Mouse (Mus musculus) stomach, embryonic 15.5 days (tissue): ENCODE measurements around the gene Hsd17b2. TPM values are rescaled to one million over a fixed set of nuclear protein-coding genes. Genes with fewer than 3 reads are reported as not detected.

Experiments
- ATAC-seq: fragments of 200-750 bp; cut with Nextera tagmentation; 2 replicates; pipeline ENCODE4 v1.8.0; 2017; ENCODE audit warnings: low read depth, moderate number of reproducible peaks, moderate TSS enrichment; ENCODE audit not compliant: insufficient read depth, low FRiP score
- H3K27ac ChIP-seq: fragments of 300-500 bp; sonication (generic); 2 replicates; pipeline ENCODE4 v1.5.1; 2015; ENCODE audit warnings: mild to moderate bottlenecking, inconsistent platforms
- H3K27me3 ChIP-seq: fragments of 300-500 bp; sonication (generic); replicated peaks from 2 replicates; pipeline ENCODE4 v1.6.1; 2015; ENCODE audit warnings: inconsistent platforms
- H3K36me3 ChIP-seq: fragments of 300-500 bp; sonication (generic); 2 replicates; pipeline ENCODE4 v1.6.1; 2015; ENCODE audit warnings: inconsistent platforms
- H3K4me1 ChIP-seq: fragments of 300-500 bp; sonication (generic); 2 replicates; pipeline ENCODE4 v1.6.1; 2015; ENCODE audit warnings: inconsistent platforms
- H3K4me2 ChIP-seq: fragments of 300-500 bp; sonication (generic); 2 replicates; pipeline ENCODE4 v1.6.1; 2015; ENCODE audit warnings: mild to moderate bottlenecking, inconsistent platforms
- H3K4me3 ChIP-seq: fragments of 300-500 bp; sonication (generic); replicated peaks from 2 replicates; pipeline ENCODE4 v1.5.1; 2015; ENCODE audit warnings: inconsistent platforms
- H3K9ac ChIP-seq: fragments of 300-500 bp; sonication (generic); 2 replicates; pipeline ENCODE4 v1.6.1; 2015; ENCODE audit warnings: inconsistent platforms
- H3K9me3 ChIP-seq: fragments of 300-500 bp; sonication (generic); 2 replicates; pipeline ENCODE4 v1.6.1; 2016; ENCODE audit warnings: inconsistent platforms
- WGBS: fragments of 180-500 bp; shearing (Covaris S2); methylation state at CpG from one replicate; pipeline ENCODE4 v1.1.7; 2015; 5-methylcytosine and 5-hydroxymethylcytosine counted together
- polyA plus RNA-seq: library from polyadenylated mRNA; unstranded; fragments of >200 nt; fragmentation: Nextera tagmentation; extraction: Ambion mirVana; gene quantifications from 2 replicates; pipeline ENCODE4 v1.2.1, GENCODE M21; 2015

Gene Hsd17b2
- polyA plus RNA-seq, 1 experiment from 2014 or later = 23.7 TPM

DNA sequence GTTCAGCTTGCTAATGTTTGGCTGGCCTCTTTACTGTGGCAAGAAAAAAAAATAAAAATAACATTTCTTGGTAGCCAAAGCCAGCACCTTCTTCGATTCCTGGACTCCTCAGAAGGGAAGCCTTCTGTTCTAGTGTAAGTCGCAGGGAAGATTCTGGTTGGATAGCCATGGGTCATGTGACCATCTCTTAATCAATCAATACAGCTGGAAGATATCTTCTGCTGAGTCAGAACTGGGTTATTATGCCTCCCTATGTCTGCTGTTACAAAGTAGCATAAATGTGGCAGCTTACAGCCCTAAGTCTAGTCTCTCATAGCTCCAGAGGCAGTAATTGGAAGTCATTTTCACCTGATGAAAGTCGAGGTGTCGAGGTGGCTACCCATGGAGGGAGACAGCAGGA, 23.1 kb upstream of the Hsd17b2 start:
- WGBS = 72% methylated on average over 4 of the region's 4 CpGs
- ATAC-seq = no peak
- no peaks in the 10 kb centered on the region for H3K27me3 ChIP-seq

DNA sequence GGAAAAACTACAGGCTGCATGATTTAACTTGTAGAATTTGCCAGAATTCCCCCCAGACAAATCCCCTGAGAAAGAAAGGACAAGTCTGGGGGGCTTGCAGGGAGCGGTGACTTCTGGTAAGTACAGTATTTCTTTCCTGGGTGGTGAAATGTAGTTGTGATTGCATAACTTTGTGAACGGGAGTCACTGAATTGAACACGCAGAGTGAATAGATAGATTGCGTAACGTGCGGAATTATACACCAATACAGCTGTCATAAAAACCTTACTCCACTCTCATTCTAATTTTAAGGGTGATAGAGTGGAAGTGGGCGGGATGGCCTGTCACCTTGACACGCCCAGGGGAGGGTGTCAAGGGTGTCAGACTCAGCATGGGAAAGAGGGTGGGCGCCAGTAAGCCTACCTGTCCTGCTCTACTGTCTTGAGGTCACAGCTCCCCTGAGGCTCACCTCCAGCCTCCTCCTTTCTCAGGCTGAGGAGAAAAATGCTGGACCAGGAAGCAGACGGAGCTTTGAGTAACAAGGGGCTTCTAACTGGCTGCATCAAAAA, 17.7 kb upstream of the Hsd17b2 start:
- peak; percentile 27 for ATAC-seq
- H3K4me1 ChIP-seq = peaks cover 3% of the 10 kb centered on the region
- 0 out of 2 replicates have a peak overlapping the region, but pooled peaks have one; percentile 8 for H3K4me2 ChIP-seq
- H3K36me3 ChIP-seq = no peaks in the 10 kb centered on the region
- no peaks in the 10 kb centered on the region for H3K9me3 ChIP-seq
- H3K27me3 ChIP-seq = no peaks in the 10 kb centered on the region
- no peak overlapping the region for H3K4me3 ChIP-seq
- WGBS = 54% methylated on average over 10 of the region's 10 CpGs
- H3K27ac ChIP-seq = no peak overlapping the region; the same call in 1 of the 2 replicates
- H3K9ac ChIP-seq = no peak overlapping the region

More for the DNA sequence above, 23.1 kb upstream of the Hsd17b2 start:
- Histone ChIP-seq H3K9ac (no peak overlapping the region), H3K27ac (no peak overlapping the region), H3K4me1 (peaks cover under 1% of the 10 kb centered on the region; the same call in 1 of the 2 replicates), H3K4me3 (no peak overlapping the region), H3K36me3 (no peaks in the 10 kb centered on the region), H3K9me3 (no peaks in the 10 kb centered on the region), H3K4me2 (no peak overlapping the region)

DNA sequence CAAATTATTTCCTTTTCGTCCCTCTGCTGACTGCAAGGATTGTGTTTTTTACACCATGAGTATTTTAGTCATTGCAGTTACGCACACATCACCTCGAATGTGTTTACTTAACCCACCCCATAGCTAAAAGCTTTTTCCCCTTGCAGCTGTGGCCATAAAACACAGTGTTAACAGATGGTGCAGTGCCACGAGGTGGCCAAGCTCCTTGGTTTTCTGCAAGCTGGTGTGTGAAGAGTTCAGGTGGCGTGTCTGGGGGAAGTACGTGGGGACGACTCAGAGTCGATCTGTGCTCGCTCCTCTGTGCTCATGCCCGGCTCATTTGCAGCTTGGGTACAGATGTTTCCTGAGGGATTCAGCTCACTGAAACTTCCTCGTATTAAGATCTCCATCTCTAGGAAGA, 17.2 kb upstream of the Hsd17b2 start:
- H3K9ac ChIP-seq = no peak overlapping the region
- peaks cover 3% of the 10 kb centered on the region for H3K4me1 ChIP-seq
- 22% methylated on average over 11 of the region's 11 CpGs for WGBS
- no peak overlapping the region for H3K4me3 ChIP-seq
- H3K9me3 ChIP-seq = no peaks in the 10 kb centered on the region
- peak; percentile 43; the same call in 1 of the 2 replicates for ATAC-seq
- H3K27ac ChIP-seq = no peak overlapping the region; the same call in 1 of the 2 replicates
- no peaks in the 10 kb centered on the region for H3K36me3 ChIP-seq
- H3K27me3 ChIP-seq = no peaks in the 10 kb centered on the region
- 0 out of 2 replicates have a peak overlapping the region, but pooled peaks have one; percentile 8 for H3K4me2 ChIP-seq

DNA sequence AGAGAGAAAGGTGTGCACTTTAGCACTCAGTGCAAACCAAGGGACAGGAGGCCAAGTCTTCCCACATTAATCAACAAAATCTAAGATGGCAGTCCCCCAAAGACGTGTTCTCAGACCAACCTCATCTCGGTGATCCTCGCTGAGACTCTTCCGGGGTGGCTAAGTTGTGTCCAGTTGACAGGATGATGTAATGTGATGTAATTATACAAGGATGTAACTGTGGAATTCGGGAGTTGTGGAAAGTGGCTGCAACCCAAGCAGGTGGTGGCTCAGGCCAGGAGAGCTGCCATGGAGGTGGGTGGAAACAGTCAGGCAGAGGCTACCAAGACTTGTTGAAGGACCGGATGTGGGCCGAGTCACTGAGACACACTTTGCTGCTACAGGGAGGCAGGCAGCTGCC, 13.8 kb upstream of the Hsd17b2 start:
- no peak for ATAC-seq
- H3K9ac ChIP-seq = no peak overlapping the region
- no peaks in the 10 kb centered on the region for H3K27me3 ChIP-seq
- H3K4me2 ChIP-seq = no peak overlapping the region
- H3K4me3 ChIP-seq = no peak overlapping the region
- H3K9me3 ChIP-seq = no peaks in the 10 kb centered on the region
- no peak overlapping the region for H3K27ac ChIP-seq
- WGBS = 74% methylated on average over 7 of the region's 7 CpGs
- H3K36me3 ChIP-seq = no peaks in the 10 kb centered on the region
- peaks cover 3% of the 10 kb centered on the region for H3K4me1 ChIP-seq

DNA sequence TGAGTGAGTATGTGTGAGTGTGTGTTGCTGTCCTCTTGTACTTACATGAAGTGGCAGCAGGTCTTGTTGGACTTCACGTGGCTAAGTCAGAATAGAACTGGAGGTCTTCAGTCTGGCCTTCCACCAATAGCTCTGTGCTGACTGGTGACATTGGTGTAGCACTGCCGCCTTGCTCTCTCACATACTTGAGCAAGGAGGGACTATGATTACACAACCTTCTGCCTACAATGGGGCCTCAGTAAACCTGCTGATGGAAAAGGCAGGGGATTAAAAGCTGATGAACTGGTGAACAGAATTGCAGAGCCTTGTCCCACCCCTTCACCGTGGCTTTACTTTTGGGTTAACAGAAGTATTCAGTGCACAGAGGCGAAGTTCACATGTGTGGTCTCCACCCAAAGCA, 9.6 kb upstream of the Hsd17b2 start:
- peak; percentile 90 for ATAC-seq
- Histone ChIP-seq H3K27me3 (no peaks in the 10 kb centered on the region), H3K4me2 (no peak overlapping the region), H3K9me3 (no peaks in the 10 kb centered on the region), H3K9ac (no peak overlapping the region), H3K4me3 (no peak overlapping the region), H3K4me1 (no peaks in the 10 kb centered on the region), H3K27ac (peak overlapping the region; percentile 70), H3K36me3 (no peaks in the 10 kb centered on the region)
- 71% methylated on average over 4 of the region's 4 CpGs for WGBS

DNA sequence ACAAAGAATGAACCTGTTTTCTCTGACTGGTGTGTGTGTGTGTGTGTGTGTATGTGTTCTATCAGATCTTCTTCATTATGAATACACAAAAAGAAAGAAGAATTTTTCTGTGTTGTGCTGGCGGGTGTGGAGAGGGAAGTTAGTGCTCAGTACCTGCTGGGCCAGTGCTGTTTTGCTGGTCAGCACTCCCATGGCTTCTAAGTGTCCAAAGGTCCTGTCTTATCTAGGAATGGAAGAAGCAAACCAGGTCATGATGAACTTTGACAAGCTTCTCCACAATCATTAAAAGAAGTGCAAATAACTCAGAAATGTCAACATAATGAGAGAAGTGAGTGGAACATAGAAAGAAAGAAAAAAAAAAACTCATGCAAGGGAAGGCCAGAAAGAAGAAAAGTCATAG, 6.1 kb upstream of the Hsd17b2 start:
- ATAC-seq = no peak
- H3K4me1 ChIP-seq = no peaks in the 10 kb centered on the region
- H3K9ac ChIP-seq = no peak overlapping the region
- no peak overlapping the region for H3K27ac ChIP-seq
- 75% methylated on average over 1 of the region's 1 CpGs for WGBS
- H3K9me3 ChIP-seq = no peaks in the 10 kb centered on the region
- no peaks in the 10 kb centered on the region for H3K36me3 ChIP-seq
- H3K27me3 ChIP-seq = no peaks in the 10 kb centered on the region
- no peak overlapping the region for H3K4me3 ChIP-seq
- no peak overlapping the region for H3K4me2 ChIP-seq

DNA sequence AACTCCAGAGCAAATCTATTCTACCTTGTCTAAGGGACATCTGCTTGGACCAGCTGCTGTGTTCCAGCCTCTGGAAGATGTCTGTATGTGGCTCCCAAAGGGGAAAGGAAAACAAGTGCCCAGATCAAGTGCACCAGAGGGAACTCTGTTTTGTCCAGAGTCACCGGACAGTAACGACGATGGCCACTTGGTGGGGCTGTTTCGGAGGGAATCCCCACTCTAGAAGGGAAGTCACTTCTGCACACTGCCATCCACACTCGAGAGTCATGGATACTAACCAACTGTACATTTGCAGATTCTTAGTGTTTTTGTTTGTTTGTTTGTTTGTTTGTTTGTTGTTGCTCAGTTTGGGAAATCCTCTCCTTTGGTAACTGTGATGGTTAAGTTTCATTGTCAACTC, 4.5 kb upstream of the Hsd17b2 start:
- H3K9me3 ChIP-seq = no peaks in the 10 kb centered on the region
- ATAC-seq = no peak
- H3K27me3 ChIP-seq = no peaks in the 10 kb centered on the region
- no peaks in the 10 kb centered on the region for H3K36me3 ChIP-seq
- H3K4me3 ChIP-seq = no peak overlapping the region
- WGBS = 45% methylated on average over 5 of the region's 5 CpGs
- no peak overlapping the region for H3K27ac ChIP-seq
- H3K9ac ChIP-seq = no peak overlapping the region
- no peaks in the 10 kb centered on the region for H3K4me1 ChIP-seq
- no peak overlapping the region for H3K4me2 ChIP-seq

DNA sequence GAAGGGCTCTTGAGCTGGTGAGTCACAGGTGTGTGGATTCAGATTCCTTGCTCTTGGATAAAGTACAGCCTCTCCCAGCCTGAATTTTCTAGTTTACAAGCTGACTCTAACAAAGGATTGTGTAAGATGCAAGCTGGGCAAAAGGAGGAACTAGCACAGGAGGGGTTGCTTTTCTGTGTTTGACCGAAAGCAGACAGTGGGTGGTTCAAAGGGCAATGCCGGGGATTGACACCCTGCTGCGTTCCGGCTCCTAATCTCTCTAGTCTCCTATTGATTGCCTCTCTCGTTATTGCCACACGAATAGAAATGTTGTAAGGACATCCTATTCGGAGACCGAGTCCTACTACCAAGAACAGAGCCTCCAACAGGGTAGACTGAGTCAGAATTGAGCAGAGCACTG, 1.0 kb upstream of the Hsd17b2 start:
- ATAC-seq = no peak
- H3K4me2 ChIP-seq = no peak overlapping the region
- peak overlapping the region; percentile 63 for H3K27ac ChIP-seq

DNA sequence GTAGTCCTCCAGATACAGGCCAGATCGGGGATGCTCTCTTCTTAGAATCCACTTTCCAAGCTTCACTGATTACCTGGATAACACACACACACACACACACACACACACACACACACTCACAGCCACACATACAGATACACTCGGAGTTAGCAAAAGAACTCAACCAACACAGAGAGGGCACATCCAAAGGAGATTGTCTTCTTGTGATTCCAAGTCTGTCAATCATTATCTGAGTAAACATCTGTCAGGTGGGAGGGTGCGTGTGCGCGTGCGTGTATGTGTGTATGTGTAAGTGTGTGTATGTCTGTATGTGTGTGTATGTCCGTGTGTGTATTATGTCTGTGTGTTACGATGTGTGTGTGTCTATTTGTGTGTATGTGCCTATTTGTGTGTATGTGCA, 458 bp upstream of the Hsd17b2 start:
- Histone ChIP-seq H3K9me3 (no peaks in the 10 kb centered on the region), H3K4me1 (no peaks in the 10 kb centered on the region), H3K4me3 (no peak overlapping the region), H3K36me3 (no peaks in the 10 kb centered on the region), H3K27me3 (no peaks in the 10 kb centered on the region), H3K4me2 (no peak overlapping the region), H3K27ac (peak overlapping the region; percentile 63), H3K9ac (no peak overlapping the region)
- no peak for ATAC-seq
- 88% methylated on average over 8 of the region's 8 CpGs for WGBS

More for the DNA sequence above, 1.0 kb upstream of the Hsd17b2 start:
- no peaks in the 10 kb centered on the region for H3K36me3 ChIP-seq
- 70% methylated on average over 8 of the region's 8 CpGs for WGBS
- H3K4me1 ChIP-seq = no peaks in the 10 kb centered on the region
- no peaks in the 10 kb centered on the region for H3K9me3 ChIP-seq
- no peaks in the 10 kb centered on the region for H3K27me3 ChIP-seq
- no peak overlapping the region for H3K9ac ChIP-seq
- no peak overlapping the region for H3K4me3 ChIP-seq

DNA sequence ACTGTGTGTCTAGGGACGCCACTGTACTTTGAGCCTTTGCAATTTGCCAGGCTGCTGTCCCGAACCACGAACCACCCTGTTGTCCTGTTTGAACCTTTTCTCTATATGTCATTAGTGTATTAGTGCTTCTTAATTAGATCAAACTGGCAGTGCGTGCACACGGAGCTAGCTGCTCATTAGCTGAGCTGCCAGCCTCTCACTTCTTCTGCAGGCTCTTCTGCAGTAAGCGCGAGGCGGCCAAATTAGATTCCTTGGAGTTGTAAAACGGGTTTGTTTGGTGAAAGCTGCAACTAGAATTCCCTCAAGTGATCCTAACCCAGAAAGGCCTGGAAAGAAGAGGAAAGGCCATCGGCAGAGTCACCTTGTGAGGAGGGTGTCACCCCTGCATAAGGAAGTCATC, 997 bp downstream of the Hsd17b2 start:
- no peak for ATAC-seq

DNA sequence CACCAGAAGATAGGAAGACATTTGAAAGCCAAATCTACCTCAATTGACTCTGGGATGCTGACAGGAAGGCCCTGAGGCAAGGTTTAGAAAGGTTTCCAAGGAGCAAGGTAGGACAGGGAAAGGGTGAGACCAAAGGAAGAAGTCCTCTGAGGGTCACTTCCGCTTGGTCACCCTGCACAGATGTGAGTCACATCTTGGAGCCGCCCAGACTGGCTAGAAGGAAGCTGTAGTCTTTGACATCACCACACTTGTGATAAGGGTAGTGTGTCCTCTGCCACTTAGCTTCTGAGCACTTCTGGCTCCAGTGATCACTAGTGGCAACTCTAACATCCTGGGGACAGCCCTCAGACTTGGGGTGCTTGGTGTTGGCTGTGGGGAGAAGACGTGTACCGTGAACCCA, 4.4 kb downstream of the Hsd17b2 start:
- Histone ChIP-seq H3K4me1 (no peaks in the 10 kb centered on the region), H3K9ac (no peak overlapping the region), H3K36me3 (no peaks in the 10 kb centered on the region), H3K27ac (no peak overlapping the region), H3K4me3 (no peak overlapping the region), H3K9me3 (no peaks in the 10 kb centered on the region), H3K4me2 (no peak overlapping the region), H3K27me3 (no peaks in the 10 kb centered on the region)
- no peak for ATAC-seq
- 80% methylated on average over 4 of the region's 4 CpGs for WGBS

More for the DNA sequence above, 997 bp downstream of the Hsd17b2 start:
- 51% methylated on average over 10 of the region's 10 CpGs for WGBS
- no peaks in the 10 kb centered on the region for H3K4me1 ChIP-seq
- peak overlapping the region; percentile 61; the same call in 1 of the 2 replicates for H3K27ac ChIP-seq
- H3K27me3 ChIP-seq = no peaks in the 10 kb centered on the region
- no peaks in the 10 kb centered on the region for H3K36me3 ChIP-seq
- H3K4me2 ChIP-seq = peak overlapping the region; percentile 22; the same call in 1 of the 2 replicates
- H3K4me3 ChIP-seq = no peak overlapping the region; the same call in 1 of the 2 replicates
- no peak overlapping the region for H3K9ac ChIP-seq
- H3K9me3 ChIP-seq = no peaks in the 10 kb centered on the region

DNA sequence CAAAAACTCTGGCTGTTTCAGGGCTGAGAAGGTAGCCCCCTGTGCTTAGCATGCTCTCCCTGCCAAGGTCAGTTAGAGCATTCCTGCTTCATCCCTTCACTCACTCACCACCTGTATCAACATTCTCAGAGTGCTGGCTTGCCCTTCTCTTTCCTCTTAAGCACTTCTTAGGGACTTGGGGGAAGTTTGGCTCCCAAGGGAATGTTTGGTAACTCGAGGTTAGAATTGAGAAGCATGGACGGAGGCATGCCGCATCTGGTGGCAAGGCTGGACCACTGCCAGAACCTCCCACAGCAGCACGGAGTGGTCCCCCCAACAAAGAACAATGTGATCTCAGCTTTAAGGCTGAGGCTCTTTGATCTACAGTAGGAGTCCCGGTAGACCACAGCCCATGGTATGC, 10.5 kb downstream of the Hsd17b2 start:
- no peaks in the 10 kb centered on the region for H3K27me3 ChIP-seq
- H3K4me2 ChIP-seq = no peak overlapping the region
- no peaks in the 10 kb centered on the region for H3K4me1 ChIP-seq
- H3K9me3 ChIP-seq = no peaks in the 10 kb centered on the region
- no peak for ATAC-seq
- no peaks in the 10 kb centered on the region for H3K36me3 ChIP-seq
- no peak overlapping the region for H3K27ac ChIP-seq
- H3K4me3 ChIP-seq = no peak overlapping the region
- H3K9ac ChIP-seq = no peak overlapping the region
- 45% methylated on average over 5 of the region's 5 CpGs for WGBS

DNA sequence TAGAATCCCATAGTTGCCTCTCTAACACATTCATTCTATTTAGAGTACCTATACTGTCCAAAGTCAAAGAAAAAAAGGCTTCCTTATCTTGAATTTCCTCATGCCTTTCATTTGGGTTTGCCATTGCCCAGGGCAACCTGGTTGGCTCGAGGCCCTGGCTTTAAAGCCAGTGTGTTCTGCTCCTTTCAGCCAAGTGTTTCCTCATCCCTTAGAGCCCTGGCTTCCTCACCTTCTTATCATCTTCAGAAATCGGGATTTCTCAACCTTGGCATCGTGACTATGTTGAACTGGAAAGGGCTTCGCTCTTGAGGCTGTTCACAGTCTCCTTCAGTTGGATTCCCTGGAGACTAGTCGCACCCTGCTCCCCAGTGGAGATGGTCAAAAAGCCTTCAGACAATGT, 12.9 kb downstream of the Hsd17b2 start:
- H3K9me3 ChIP-seq = no peaks in the 10 kb centered on the region
- no peak overlapping the region for H3K9ac ChIP-seq
- H3K4me1 ChIP-seq = no peaks in the 10 kb centered on the region
- no peaks in the 10 kb centered on the region for H3K27me3 ChIP-seq
- no peak overlapping the region for H3K4me2 ChIP-seq
- WGBS = 90% methylated on average over 5 of the region's 5 CpGs
- H3K36me3 ChIP-seq = no peaks in the 10 kb centered on the region
- no peak overlapping the region for H3K27ac ChIP-seq
- ATAC-seq = no peak
- no peak overlapping the region for H3K4me3 ChIP-seq
